Mouse (Mus musculus): Measurements from ENCODE around the gene 4933427I04Rik.

- TF ChIP-seq POLR2A (IDR thresholded peaks at IDR 0.05; ENCODE audit: control insufficient read depth in 1 of 2, insufficient read depth in 1 of 2, low read depth in 1 of 2, low read length in 2 of 2, poor library complexity in 1 of 2) (no peak), MYC (IDR thresholded peaks at IDR 0.05; ENCODE audit: low read depth, low read length) (no peak), USF1 (IDR thresholded peaks at IDR 0.05; ENCODE audit: low read depth, low read length) (no peak), UBTF (IDR thresholded peaks at IDR 0.05; ENCODE audit: borderline replicate concordance, insufficient read depth, low read depth, low read length) (no peak), MAX (IDR thresholded peaks at IDR 0.05; ENCODE audit: low read length) (no peak), ZC3H11A (IDR thresholded peaks at IDR 0.05; ENCODE audit: low read depth, low read length) (no peak), CHD1 (IDR thresholded peaks at IDR 0.05; ENCODE audit: low read depth, low read length) (no peak), TCF12 (IDR thresholded peaks at IDR 0.05; ENCODE audit: low read depth, low read length) (no peak), BHLHE40 (IDR thresholded peaks at IDR 0.05; ENCODE audit: borderline replicate concordance, low read depth, low read length) (no peak), CTCF (IDR thresholded peaks at IDR 0.05 in 2 of 3, conservative IDR thresholded peaks at IDR 0.05 in 1 of 3; ENCODE audit: control insufficient read depth in 1 of 3, insufficient read depth in 1 of 3, low read depth in 2 of 3, low read length in 3 of 3, poor library complexity in 1 of 3, severe bottlenecking in 1 of 3) (no peak), ZKSCAN1 (IDR thresholded peaks at IDR 0.05; ENCODE audit: low read depth, low read length) (no peak), MAZ (IDR thresholded peaks at IDR 0.05; ENCODE audit: low read depth, low read length) (no peak), SMC3 (IDR thresholded peaks at IDR 0.05; ENCODE audit: low read depth, low read length) (no peak)
These were observed 34.2 kb downstream of the 4933427I04Rik start for GRCm38 (mm10) chr4:123893726-123894125.
